Mouse (Mus musculus) midbrain, embryonic 11.5 days (tissue): ENCODE results near the gene Exoc6. TPM values are rescaled to one million over a fixed set of nuclear protein-coding genes. Genes with fewer than 3 reads are reported as not detected.

Experiments used
- ATAC-seq: fragments of 200-750 bp; cut with Nextera tagmentation; 2 replicates; pipeline ENCODE4 v1.8.0; 2017; ENCODE audit warnings: moderate TSS enrichment, moderate library complexity; ENCODE audit not compliant: low FRiP score
- DNase-seq: peaks from one replicate; pipeline ENCODE4 v3.0.0; 2015; ENCODE audit warnings: low spot score; ENCODE audit errors: missing footprints
- H3K27ac ChIP-seq: fragments of 300-500 bp; sonication (generic); 2 replicates; pipeline ENCODE4 v1.5.1; 2014; ENCODE audit warnings: low read depth, low read length
- H3K27me3 ChIP-seq: fragments of 300-500 bp; sonication (generic); 2 replicates; pipeline ENCODE4 v1.6.1; 2014; ENCODE audit warnings: mild to moderate bottlenecking, low read length, moderate library complexity, mixed read lengths; ENCODE audit not compliant: control insufficient read depth, insufficient read depth
- H3K36me3 ChIP-seq: fragments of 300-500 bp; sonication (generic); 2 replicates; pipeline ENCODE4 v1.6.1; 2014; ENCODE audit warnings: mild to moderate bottlenecking, low read length, moderate library complexity, mixed read lengths; ENCODE audit not compliant: control insufficient read depth, insufficient read depth
- H3K4me1 ChIP-seq: fragments of 300-500 bp; sonication (generic); 2 replicates; pipeline ENCODE4 v1.6.1; 2014; ENCODE audit warnings: low read length; ENCODE audit not compliant: control insufficient read depth, insufficient read depth
- H3K4me2 ChIP-seq: fragments of 300-500 bp; sonication (generic); 2 replicates; pipeline ENCODE4 v1.6.1; 2014; ENCODE audit warnings: mild to moderate bottlenecking, moderate library complexity
- H3K4me3 ChIP-seq: fragments of 300-500 bp; sonication (generic); 2 replicates; pipeline ENCODE4 v1.5.1; 2014; ENCODE audit warnings: low read depth, low read length
- H3K9ac ChIP-seq: fragments of 300-500 bp; sonication (generic); 2 replicates; pipeline ENCODE4 v1.6.1; 2014; ENCODE audit warnings: low read length
- H3K9me3 ChIP-seq: fragments of 300-500 bp; sonication (generic); 2 replicates; pipeline ENCODE4 v1.6.1; 2016; ENCODE audit warnings: low read length; ENCODE audit not compliant: control insufficient read depth
- WGBS: fragments of 180-500 bp; shearing (Covaris S2); extraction: QIAGEN DNeasy Blood & Tissue Kit; methylation state at CpG from one replicate; pipeline ENCODE4 v1.1.7; 2014; 5-methylcytosine and 5-hydroxymethylcytosine counted together
- polyA plus RNA-seq: library from polyadenylated mRNA; unstranded; fragments of >200 nt; fragmentation: Nextera tagmentation; extraction: Ambion mirVana; gene quantifications from 2 replicates; pipeline ENCODE4 v1.2.1, GENCODE M21; 2014

Exoc6 gene
- polyA plus RNA-seq, 1 experiment from 2014 or later = 8.6 TPM

DNA sequence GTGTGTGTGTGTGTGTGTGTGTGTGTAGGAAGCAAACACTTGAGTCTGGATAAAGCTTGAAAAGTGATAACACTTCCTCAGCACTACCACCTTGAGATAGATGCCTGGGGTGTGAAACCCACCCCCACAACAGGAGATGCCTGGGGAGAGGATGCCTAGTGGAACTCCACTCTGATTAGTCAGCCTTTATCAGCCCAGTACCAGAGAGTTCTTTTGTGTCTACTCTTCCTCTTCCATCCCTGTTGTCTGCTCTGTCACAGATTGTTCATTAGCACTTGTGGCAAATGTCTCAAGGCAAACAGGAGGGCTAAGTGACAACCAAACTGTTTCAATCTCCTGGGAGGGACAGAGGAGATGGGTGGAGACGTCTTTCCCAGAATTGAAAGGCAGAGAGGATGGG is 168.9 kb downstream of the Exoc6 start:
- Histone ChIP-seq H3K4me1 (no peaks in the 10 kb centered on the region), H3K36me3 (no peaks in the 10 kb centered on the region), H3K4me3 (no peak overlapping the region), H3K27ac (no peak overlapping the region), H3K4me2 (no peak overlapping the region), H3K27me3 (no peaks in the 10 kb centered on the region), H3K9me3 (no peaks in the 10 kb centered on the region), H3K9ac (no peak overlapping the region)
- WGBS = 40% methylated on average over 1 of the region's 1 CpGs
- ATAC-seq (no peak), DNase-seq (no peak)

DNA sequence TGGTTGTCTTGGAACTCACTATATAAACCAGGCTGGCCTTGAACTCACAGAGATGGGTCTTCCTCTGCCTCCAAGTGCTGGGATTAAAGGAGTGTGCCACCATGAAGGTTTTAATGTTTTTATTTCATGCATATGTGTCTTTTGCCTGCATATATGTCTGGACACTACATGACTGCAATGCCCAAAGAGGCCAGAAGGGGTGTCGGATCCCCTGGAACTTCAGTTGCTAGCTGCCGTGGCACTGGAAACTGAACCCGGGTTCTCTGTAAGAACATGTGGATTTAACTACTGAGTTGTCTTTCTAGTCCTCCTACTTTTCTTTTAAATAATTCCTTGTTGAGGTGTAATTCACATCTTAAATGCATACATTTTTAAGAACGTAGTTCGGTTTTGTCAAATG is 174.4 kb downstream of the Exoc6 start:
- H3K36me3 ChIP-seq = no peaks in the 10 kb centered on the region
- H3K9me3 ChIP-seq = no peaks in the 10 kb centered on the region
- H3K9ac ChIP-seq = no peak overlapping the region
- H3K4me1 ChIP-seq = no peaks in the 10 kb centered on the region
- H3K4me3 ChIP-seq = no peak overlapping the region
- ATAC-seq (no peak), DNase-seq (no peak)
- H3K4me2 ChIP-seq = no peak overlapping the region
- 95% methylated on average over 5 of the region's 5 CpGs for WGBS
- no peak overlapping the region for H3K27ac ChIP-seq
- no peaks in the 10 kb centered on the region for H3K27me3 ChIP-seq

DNA sequence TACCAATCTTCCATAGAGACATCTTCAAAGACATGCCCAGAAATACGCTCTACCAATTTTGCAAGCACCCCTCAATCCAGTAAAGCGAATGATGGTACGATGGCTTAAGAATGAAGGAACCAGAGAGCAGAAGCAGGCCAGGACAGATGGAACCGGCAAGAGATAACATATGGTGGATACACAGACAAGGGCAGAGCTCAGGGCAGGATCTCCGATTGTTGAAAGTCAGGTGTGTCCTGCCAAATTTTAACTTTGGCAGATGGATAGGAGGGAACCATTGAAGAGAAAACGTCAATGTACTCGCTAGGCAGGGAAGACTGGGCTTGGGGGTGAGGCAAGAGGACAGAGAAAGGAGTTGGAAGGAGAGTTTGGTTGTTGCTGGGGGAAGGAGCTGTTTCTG is 176.4 kb downstream of the Exoc6 start:
- WGBS = 94% methylated on average over 7 of the region's 7 CpGs
- no peaks in the 10 kb centered on the region for H3K36me3 ChIP-seq
- DNase-seq = no peak
- H3K9ac ChIP-seq = no peak overlapping the region
- no peak for ATAC-seq
- H3K27me3 ChIP-seq = no peaks in the 10 kb centered on the region
- H3K9me3 ChIP-seq = no peaks in the 10 kb centered on the region
- no peak overlapping the region for H3K4me2 ChIP-seq
- H3K27ac ChIP-seq = no peak overlapping the region
- H3K4me3 ChIP-seq = no peak overlapping the region
- no peaks in the 10 kb centered on the region for H3K4me1 ChIP-seq

DNA sequence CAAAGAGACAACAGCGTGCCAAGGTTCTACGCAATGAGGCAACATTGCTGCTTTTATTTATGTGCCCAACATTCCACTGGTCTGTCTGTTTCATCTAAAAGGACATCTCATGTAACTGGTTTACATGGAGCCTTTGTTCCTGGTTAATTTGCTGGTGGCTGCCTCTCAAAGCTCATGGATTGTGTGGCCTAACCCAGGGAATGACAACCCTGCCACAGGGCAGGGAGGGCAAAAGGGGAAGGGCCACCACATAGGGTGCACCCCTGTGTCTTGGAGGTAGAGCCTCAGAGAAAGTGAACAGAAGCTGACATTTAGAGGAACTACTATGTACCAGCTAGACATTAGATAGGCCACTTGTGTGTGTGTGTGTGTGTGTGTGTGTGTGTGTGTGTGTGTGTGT is 177.1 kb downstream of the Exoc6 start:
- Histone ChIP-seq H3K4me1 (no peaks in the 10 kb centered on the region), H3K4me2 (no peak overlapping the region), H3K27ac (no peak overlapping the region), H3K36me3 (no peaks in the 10 kb centered on the region), H3K9ac (no peak overlapping the region), H3K4me3 (no peak overlapping the region), H3K27me3 (no peaks in the 10 kb centered on the region), H3K9me3 (no peaks in the 10 kb centered on the region)
- WGBS = 94% methylated on average over 2 of the region's 2 CpGs
- no peak for DNase-seq
- ATAC-seq = no peak

Other genes with a start within 250 kb of the Exoc6 start
- 59.8 and 65.3 TPM in 2 replicates for gene Ide, start 212.6 kb upstream of the Exoc6 start, polyA plus RNA-seq
- gene Kif11, start 174.0 kb upstream of the Exoc6 start, polyA plus RNA-seq = 97.6 and 114 TPM in 2 replicates
- gene Hhex, start 115.6 kb upstream of the Exoc6 start, polyA plus RNA-seq = 4.5 and 5.4 TPM in 2 replicates
- gene Cyp26c1, start 135.2 kb downstream of the Exoc6 start, polyA plus RNA-seq = not detected in 2 replicates
- 0.92 and 1.0 TPM in 2 replicates for gene Cyp26a1, start 147.4 kb downstream of the Exoc6 start, polyA plus RNA-seq